ENCODE assay signal across 8 mouse cellular contexts in genomic region chrX:164269285-164269761, GRCm38 (mm10). TPM values are rescaled to one million over a fixed set of nuclear protein-coding genes. Genes with fewer than 3 reads are reported as not detected.
DNase-seq lines count a peak whose midpoint lies in the region; ATAC-seq and TF ChIP-seq lines count a peak whose summit lies in the region.

Gene Pir (plus strand): TSS chrX:164269371.

- peak within 1 kb of the TSS; percentile 52 for H3K4me2 ChIP-seq in forebrain, embryonic 14.5 days (ENCODE audit: low read length)
- H3K4me2 ChIP-seq in heart, postnatal 0 days (ENCODE audit: low read depth, low read length) = peak within 1 kb of the TSS; percentile 55
- H3K4me2 ChIP-seq in liver, embryonic 15.5 days = peak within 1 kb of the TSS; percentile 61
- peak within 1 kb of the TSS; percentile 37 for H3K4me2 ChIP-seq in neural tube, embryonic 11.5 days (ENCODE audit: low read depth)
- peak within 1 kb of the TSS; percentile 48 for H3K4me2 ChIP-seq in stomach, embryonic 16.5 days (ENCODE audit: low read depth, low read length)

- no peak for TF ChIP-seq EP300 in heart, postnatal 0 days (IDR thresholded peaks at IDR 0.05; ENCODE audit: low read depth)

- H3K9me3 ChIP-seq in ES-E14 (ENCODE audit: control insufficient read depth, insufficient read depth, low read depth, low read length) = no peaks in the 10 kb centered on the region
- no peaks in the 10 kb centered on the region for H3K9me3 ChIP-seq in forebrain, embryonic 14.5 days (replicated peaks; ENCODE audit: control insufficient read depth, low read length)
- no peaks in the 10 kb centered on the region for H3K9me3 ChIP-seq in heart, postnatal 0 days (replicated peaks; ENCODE audit: control insufficient read depth, low read length)
- H3K9me3 ChIP-seq in liver, embryonic 15.5 days (replicated peaks) = no peaks in the 10 kb centered on the region
- no peaks in the 10 kb centered on the region for H3K9me3 ChIP-seq in neural tube, embryonic 11.5 days (ENCODE audit: control insufficient read depth, low read length)
- no peaks in the 10 kb centered on the region for H3K9me3 ChIP-seq in stomach, embryonic 16.5 days (replicated peaks; ENCODE audit: control insufficient read depth, low read length)

- H3K4me3 ChIP-seq in ES-E14 (ENCODE audit: insufficient read depth in 1 of 2, low read depth in 1 of 2, low read length in 2 of 2, poor library complexity in 1 of 2, severe bottlenecking in 1 of 2) = peak within 1 kb of the TSS; percentile 87 to 99
- H3K4me3 ChIP-seq in forebrain, embryonic 14.5 days (ENCODE audit: low read depth, low read length) = peak within 1 kb of the TSS; percentile 27
- peak within 1 kb of the TSS; percentile 41 for H3K4me3 ChIP-seq in heart, postnatal 0 days (ENCODE audit: low read depth, low read length)
- H3K4me3 ChIP-seq in liver, embryonic 15.5 days (replicated peaks) = peak within 1 kb of the TSS; percentile 64
- H3K4me3 ChIP-seq in neural tube, embryonic 11.5 days (ENCODE audit: low read depth, low read length) = peak within 1 kb of the TSS; percentile 33
- H3K4me3 ChIP-seq in stomach, embryonic 16.5 days (replicated peaks; ENCODE audit: low read length) = peak within 1 kb of the TSS; percentile 38

- H3K27me3 ChIP-seq in forebrain, embryonic 14.5 days (replicated peaks; ENCODE audit: control insufficient read depth, insufficient read depth, low read length) = no peaks in the 10 kb centered on the region
- H3K27me3 ChIP-seq in heart, postnatal 0 days (ENCODE audit: control insufficient read depth, insufficient read depth, low read length) = no peaks in the 10 kb centered on the region
- H3K27me3 ChIP-seq in liver, embryonic 15.5 days = peaks cover 7% of the 10 kb centered on the region; the same call in 1 of the 2 replicates
- H3K27me3 ChIP-seq in neural tube, embryonic 11.5 days (ENCODE audit: control insufficient read depth, insufficient read depth, low read length) = no peaks in the 10 kb centered on the region
- no peaks in the 10 kb centered on the region for H3K27me3 ChIP-seq in stomach, embryonic 16.5 days (ENCODE audit: control insufficient read depth, insufficient read depth, low read length)

- in situ Hi-C loops in ES-E14 (cut with MboI; ENCODE audit: low sequenced_read_pairs in 2 of 2, unreplicated experiment in 2 of 2) = no loop called here

- peak within 1 kb of the TSS; percentile 96 for H3K9ac ChIP-seq in ES-E14 (ENCODE audit: insufficient read depth, low read depth, low read length, poor library complexity, severe bottlenecking)
- peak within 1 kb of the TSS; percentile 52 for H3K9ac ChIP-seq in forebrain, embryonic 14.5 days (ENCODE audit: low read length)
- H3K9ac ChIP-seq in heart, postnatal 0 days (replicated peaks; ENCODE audit: low read depth, low read length) = peak within 1 kb of the TSS; percentile 29; the same call in 1 of the 2 replicates
- H3K9ac ChIP-seq in liver, embryonic 15.5 days = peak within 1 kb of the TSS; percentile 64
- peak within 1 kb of the TSS; percentile 53 for H3K9ac ChIP-seq in neural tube, embryonic 11.5 days (ENCODE audit: low read length)
- peak within 1 kb of the TSS; percentile 56 for H3K9ac ChIP-seq in stomach, embryonic 16.5 days (ENCODE audit: low read length)

- DNase-seq in ES-E14 (ENCODE audit: low read depth, low spot score) = peak; percentile 77
- peak; percentile 6 for DNase-seq in cerebellum, adult 11 months
- peak; percentile 20 for DNase-seq in forebrain, embryonic 14.5 days (ENCODE audit: low spot score)
- DNase-seq in heart, postnatal 0 days (ENCODE audit: low spot score) = peak; percentile 28
- DNase-seq in kidney, postnatal 36 days = peak; percentile 42 to 58
- DNase-seq in neural tube, embryonic 11.5 days (ENCODE audit: low spot score) = peak; percentile 44

- 25% methylated on average over 20 of the region's 20 CpGs for WGBS in forebrain, embryonic 14.5 days
- 20% methylated on average over 20 of the region's 20 CpGs for WGBS in heart, postnatal 0 days
- WGBS in liver, embryonic 15.5 days (ENCODE audit: insufficient replicate concordance) = 20% methylated on average over 20 of the region's 20 CpGs
- 5% methylated on average over 20 of the region's 20 CpGs for WGBS in neural tube, embryonic 11.5 days
- WGBS in stomach, embryonic 16.5 days = 14% methylated on average over 18 of the region's 20 CpGs

- H3K4me1 ChIP-seq in ES-E14 (ENCODE audit: control insufficient read depth in 2 of 2, insufficient read depth in 2 of 2, low read length in 2 of 2, poor library complexity in 1 of 2) = no peaks in the 10 kb centered on the region
- no peaks in the 10 kb centered on the region for H3K4me1 ChIP-seq in forebrain, embryonic 14.5 days (ENCODE audit: control insufficient read depth, insufficient read depth, low read length)
- H3K4me1 ChIP-seq in heart, postnatal 0 days (ENCODE audit: control insufficient read depth, insufficient read depth) = no peaks in the 10 kb centered on the region
- H3K4me1 ChIP-seq in liver, embryonic 15.5 days (replicated peaks) = peaks cover 13% of the 10 kb centered on the region
- no peaks in the 10 kb centered on the region for H3K4me1 ChIP-seq in neural tube, embryonic 11.5 days (ENCODE audit: control insufficient read depth, insufficient read depth, low read length)
- no peaks in the 10 kb centered on the region for H3K4me1 ChIP-seq in stomach, embryonic 16.5 days (ENCODE audit: control insufficient read depth, insufficient read depth, low read length)

- peak; percentile 81 for ATAC-seq in forebrain, embryonic 14.5 days
- peak; percentile 70 for ATAC-seq in heart, postnatal 0 days (ENCODE audit: insufficient read depth, low read depth)
- ATAC-seq in liver, embryonic 15.5 days (ENCODE audit: insufficient read depth) = peak; percentile 98
- peak; percentile 82 for ATAC-seq in neural tube, embryonic 11.5 days (ENCODE audit: insufficient read depth, low FRiP score, low TSS enrichment)
- ATAC-seq in stomach, embryonic 16.5 days (ENCODE audit: insufficient read depth, low FRiP score) = peak; percentile 94

- peak within 1 kb of the TSS; percentile 90 for H3K27ac ChIP-seq in ES-E14 (ENCODE audit: insufficient read depth, low read depth, low read length, poor library complexity, severe bottlenecking)
- H3K27ac ChIP-seq in forebrain, embryonic 14.5 days (ENCODE audit: low read depth, low read length) = no peak within 1 kb of the TSS
- no peak within 1 kb of the TSS for H3K27ac ChIP-seq in heart, postnatal 0 days (ENCODE audit: low read depth)
- H3K27ac ChIP-seq in liver, embryonic 15.5 days (replicated peaks) = peak within 1 kb of the TSS; percentile 83
- H3K27ac ChIP-seq in neural tube, embryonic 11.5 days (ENCODE audit: low read depth, low read length) = no peak within 1 kb of the TSS
- 0 out of 2 replicates have a peak within 1 kb of the TSS, but pooled peaks have one; percentile 32 for H3K27ac ChIP-seq in stomach, embryonic 16.5 days (ENCODE audit: low read length)

- H3K36me3 ChIP-seq in ES-E14 (ENCODE audit: control insufficient read depth, insufficient read depth, low read length, poor library complexity, severe bottlenecking) = peaks cover 3% of the 10 kb centered on the region; the same call in 1 of the 2 replicates
- no peaks in the 10 kb centered on the region for H3K36me3 ChIP-seq in forebrain, embryonic 14.5 days (ENCODE audit: control insufficient read depth, insufficient read depth, low read length)
- no peaks in the 10 kb centered on the region for H3K36me3 ChIP-seq in heart, postnatal 0 days (replicated peaks; ENCODE audit: control insufficient read depth, insufficient read depth, low read length)
- H3K36me3 ChIP-seq in liver, embryonic 15.5 days (replicated peaks) = peaks cover 5% of the 10 kb centered on the region; the same call in 1 of the 2 replicates
- no peaks in the 10 kb centered on the region for H3K36me3 ChIP-seq in neural tube, embryonic 11.5 days (ENCODE audit: control insufficient read depth, insufficient read depth, low read length)
- H3K36me3 ChIP-seq in stomach, embryonic 16.5 days (ENCODE audit: control insufficient read depth, insufficient read depth, low read length) = no peaks in the 10 kb centered on the region

- peak; percentile 37 for TF ChIP-seq CTCF in heart, postnatal 0 days (IDR thresholded peaks at IDR 0.05; ENCODE audit: low read depth)

TF ChIP-seq in ES-E14, 5 proteins besides CTCF, POLR2A, EP300 and RAD21:
- peak; percentile 95 for TF ChIP-seq MAFK (IDR thresholded peaks at IDR 0.05; ENCODE audit: insufficient read depth, low read depth, low read length)
- no peak for TF ChIP-seq CHD2 (IDR thresholded peaks at IDR 0.05; ENCODE audit: low read depth, low read length)

RNA-seq across cellular contexts. Expression of gene Pir, which starts in this region (rescaled TPM):
- total RNA-seq in ES-E14 (2012; rRNA removed) = 9.2 and 10.5 TPM in 2 replicates
- polyA plus RNA-seq in forebrain, embryonic 14.5 days (2014; fragmentation: Nextera tagmentation; extraction: Ambion mirVana) = 3.9 and 4.3 TPM in 2 replicates
- total RNA-seq in heart, postnatal 0 days (2014; rRNA removed; ENCODE audit: low replicate concordance) = not detected in 2 replicates
- 4.5 and 6.9 TPM in 2 replicates for polyA plus RNA-seq in heart, postnatal 0 days (2015; fragmentation: Nextera tagmentation; extraction: Ambion mirVana)
- 18.9 and 20.9 TPM in 2 replicates for polyA plus RNA-seq in liver, embryonic 15.5 days (2015; fragmentation: Nextera tagmentation; extraction: Ambion mirVana)
- polyA plus RNA-seq in neural tube, embryonic 11.5 days (2014; fragmentation: Nextera tagmentation; extraction: Ambion mirVana) = 4.6 and 5.3 TPM in 2 replicates
- polyA plus RNA-seq in stomach, embryonic 16.5 days (2015; fragmentation: Nextera tagmentation; extraction: Ambion mirVana) = 10.5 and 10.9 TPM in 2 replicates

Comparison
In these comparisons a context has a peak if more than half of its experiments do, and no peak if none do; other contexts are left out.
1. DNase-seq: peak in every context shown above with its lines; median percentile 77 in ES-E14; 50 in kidney, postnatal 36 days; 44 in neural tube, embryonic 11.5 days; 28 in heart, postnatal 0 days; 20 in forebrain, embryonic 14.5 days; 6 in cerebellum, adult 11 months.
2. H3K27ac ChIP-seq: peak in ES-E14 (single experiment), liver, embryonic 15.5 days (single experiment) and stomach, embryonic 16.5 days (single experiment); none in forebrain, embryonic 14.5 days (single experiment), heart, postnatal 0 days (single experiment) and neural tube, embryonic 11.5 days (single experiment).
3. H3K4me3 ChIP-seq: peak in every context shown above with its lines; median percentile 93 in ES-E14; 64 in liver, embryonic 15.5 days; 41 in heart, postnatal 0 days; 38 in stomach, embryonic 16.5 days; 33 in neural tube, embryonic 11.5 days; 27 in forebrain, embryonic 14.5 days.
4. H3K9ac ChIP-seq: peak in every context shown above with its lines; median percentile 96 in ES-E14; 64 in liver, embryonic 15.5 days; 56 in stomach, embryonic 16.5 days; 53 in neural tube, embryonic 11.5 days; 52 in forebrain, embryonic 14.5 days; 29 in heart, postnatal 0 days.
5. Peak in every context shown above with its lines, with median percentiles within 50 percentile points of each other: ATAC-seq and H3K4me2 ChIP-seq.